ENCODE assay signal across 27 mouse cellular contexts in genomic region chr19:44024921-44025585, GRCm38 (mm10). TPM values are rescaled to one million over a fixed set of nuclear protein-coding genes. Genes with fewer than 3 reads are reported as not detected.
DNase-seq lines count a peak whose midpoint lies in the region; ATAC-seq and TF ChIP-seq lines count a peak whose summit lies in the region.
"Had no signal": no experiment of that assay in that cellular context is flagged by ENCODE, and none has a peak within 500 bp of the region (broad histone marks: within the 10 kb centered on the region; RNA-seq: fewer than 3 reads in every experiment).

No protein-coding gene starts in this region.

- no peak overlapping the region for H3K27ac ChIP-seq in kidney, embryonic 16.5 days (ENCODE audit: low read length)
- H3K27ac ChIP-seq in intestine, postnatal 0 days (ENCODE audit: low read depth, low read length): no peak overlapping the region
- H3K27ac ChIP-seq: heart, embryonic 15.5 days; hindbrain, embryonic 14.5 days; limb, embryonic 12.5 days; liver, embryonic 13.5 days; midbrain, embryonic 12.5 days had no signal

- 0 out of 2 replicates have a peak, but pooled peaks cover 3% of the 10 kb centered on the region for H3K9me3 ChIP-seq in kidney, embryonic 16.5 days (ENCODE audit: low read length)
- no peaks in the 10 kb centered on the region for H3K9me3 ChIP-seq in intestine, postnatal 0 days (ENCODE audit: control insufficient read depth)
- H3K9me3 ChIP-seq: heart, embryonic 15.5 days; limb, embryonic 12.5 days; liver, embryonic 13.5 days; midbrain, embryonic 12.5 days had no signal

- H3K4me1 ChIP-seq in kidney, embryonic 16.5 days (ENCODE audit: insufficient read depth, low read length): peaks cover 5% of the 10 kb centered on the region
- H3K4me1 ChIP-seq in intestine, postnatal 0 days (replicated peaks; ENCODE audit: control insufficient read depth, insufficient read depth, low read length): peaks cover 4% of the 10 kb centered on the region
- H3K4me1 ChIP-seq: heart, embryonic 15.5 days; limb, embryonic 12.5 days; liver, embryonic 13.5 days; midbrain, embryonic 12.5 days had no signal

- H3K27me3 ChIP-seq in kidney, embryonic 16.5 days (ENCODE audit: insufficient read depth, low read length): no peaks in the 10 kb centered on the region
- no peaks in the 10 kb centered on the region for H3K27me3 ChIP-seq in intestine, postnatal 0 days (replicated peaks; ENCODE audit: control insufficient read depth, insufficient read depth, low read length)
- H3K27me3 ChIP-seq: heart, embryonic 15.5 days; limb, embryonic 12.5 days; liver, embryonic 13.5 days; midbrain, embryonic 12.5 days had no signal

- no peak overlapping the region for H3K9ac ChIP-seq in kidney, embryonic 16.5 days (replicated peaks; ENCODE audit: low read length)
- no peak overlapping the region for H3K9ac ChIP-seq in intestine, postnatal 0 days (ENCODE audit: low read depth, low read length)
- H3K9ac ChIP-seq: forebrain, postnatal 0 days; heart, embryonic 15.5 days; hindbrain, embryonic 14.5 days; limb, embryonic 12.5 days; liver, embryonic 13.5 days; midbrain, embryonic 12.5 days had no signal

- H3K36me3 ChIP-seq in kidney, embryonic 16.5 days (ENCODE audit: insufficient read depth, low read length): no peaks in the 10 kb centered on the region
- H3K36me3 ChIP-seq in intestine, postnatal 0 days (ENCODE audit: control insufficient read depth, insufficient read depth): no peaks in the 10 kb centered on the region
- H3K36me3 ChIP-seq: heart, embryonic 15.5 days; limb, embryonic 12.5 days; liver, embryonic 13.5 days; midbrain, embryonic 12.5 days had no signal

- no peak for ATAC-seq in kidney, embryonic 16.5 days (ENCODE audit: low FRiP score, low TSS enrichment)
- ATAC-seq in intestine, postnatal 0 days: peak; percentile 87
- ATAC-seq in erythroblast, adult 5-6 weeks (replicated peaks; ENCODE audit: low FRiP score, poor library complexity, severe bottlenecking): no peak
- ATAC-seq: forebrain, postnatal 0 days; inflammation-experienced regulatory T-cells, adult 6 months had no signal

- no peak overlapping the region for H3K4me3 ChIP-seq in kidney, embryonic 16.5 days (ENCODE audit: low read length)
- no peak overlapping the region for H3K4me3 ChIP-seq in intestine, postnatal 0 days (ENCODE audit: low read depth, low read length)
- H3K4me3 ChIP-seq: heart, embryonic 15.5 days; limb, embryonic 12.5 days; liver, embryonic 13.5 days; midbrain, embryonic 12.5 days had no signal

- 85% methylated on average over 13 of the region's 13 CpGs for WGBS in kidney, embryonic 16.5 days
- 52% methylated on average over 13 of the region's 13 CpGs for WGBS in intestine, postnatal 0 days

- DNase-seq in adrenal gland, adult (ENCODE audit: inconsistent age in 2 of 2, low spot score in 1 of 2): peak; percentile 58 to 85
- no peak for DNase-seq in adrenal gland, postnatal 4 days (ENCODE audit: low spot score in 2 of 2)
- DNase-seq in kidney, postnatal 36 days: peak; percentile 24 to 46
- DNase-seq in adrenal gland, postnatal 14 days: peak; percentile 29
- DNase-seq in right cerebral cortex, postnatal 25 days: no peak
- DNase-seq: cerebellum, adult 9-10 months; forebrain, postnatal 0 days; gastrocnemius, postnatal 14 days; heart, postnatal 4 days; layer of hippocampus, postnatal 36 days; liver, embryonic 13.5 days; lung, adult 2 months; lung, postnatal 14 days had no signal

- no peak for TF ChIP-seq CTCF in intestine, postnatal 0 days (IDR thresholded peaks at IDR 0.05; ENCODE audit: low read depth)

- no peak overlapping the region for H3K4me2 ChIP-seq in kidney, embryonic 16.5 days (replicated peaks; ENCODE audit: low read depth, low read length)
- no peak overlapping the region for H3K4me2 ChIP-seq in intestine, postnatal 0 days (replicated peaks; ENCODE audit: low read depth)
- H3K4me2 ChIP-seq: heart, embryonic 15.5 days; hindbrain, embryonic 14.5 days; limb, embryonic 12.5 days; liver, embryonic 13.5 days; midbrain, embryonic 12.5 days had no signal

RNA-seq across cellular contexts. Expression of gene Cyp2c23, which starts 4.0 kb away (rescaled TPM):
- total RNA-seq in adrenal gland, postnatal 4 days (2021): 10 to 100 TPM in 1 of 2 experiments, under 1 TPM in 1; 0.90 to 16.8 TPM
- 0.58 and 0.60 TPM in 2 replicates for polyA plus RNA-seq in kidney, embryonic 16.5 days (2015; fragmentation: Nextera tagmentation; extraction: Ambion mirVana)
- total RNA-seq in adrenal gland, postnatal 14 days (2021): 1.1 and 21.3 TPM in 2 replicates
- polyA plus RNA-seq in intestine, postnatal 0 days (2015; fragmentation: Nextera tagmentation; extraction: Ambion mirVana): 2.7 and 4.0 TPM in 2 replicates
- total RNA-seq in erythroblast, adult 5-6 weeks (2015; ENCODE audit: low replicate concordance): not detected in 2 replicates
- not detected in 2 replicates for total RNA-seq in erythroblast, adult 5-6 weeks (2017; ENCODE audit: low replicate concordance)
- total RNA-seq: forebrain, postnatal 0 days; gastrocnemius, postnatal 14 days; heart, adult 8-10 months; heart, postnatal 4 days; layer of hippocampus, adult 18-20 months; layer of hippocampus, postnatal 36 days; megakaryocyte, adult 5-6 weeks; neutrophil, adult 5-6 weeks had no signal
- polyA plus RNA-seq: embryonic facial prominence, embryonic 11.5 days; forebrain, embryonic 11.5 days; forebrain, postnatal 0 days; heart, embryonic 15.5 days; hindbrain, embryonic 14.5 days; inflammation-experienced regulatory T-cells, adult 6 months; midbrain, embryonic 12.5 days had no signal

RNA-seq across cellular contexts. Expression of gene Cpn1, which starts 38.7 kb away (rescaled TPM):
- total RNA-seq in adrenal gland, postnatal 4 days (2021): 10 to 100 TPM; 15.0 to 17.9 TPM
- polyA plus RNA-seq in kidney, embryonic 16.5 days (2015; fragmentation: Nextera tagmentation; extraction: Ambion mirVana): 80.6 and 81.5 TPM in 2 replicates
- total RNA-seq in adrenal gland, postnatal 14 days (2021): 0.86 and 23.9 TPM in 2 replicates
- polyA plus RNA-seq in intestine, postnatal 0 days (2015; fragmentation: Nextera tagmentation; extraction: Ambion mirVana): 14.3 and 18.7 TPM in 2 replicates
- not detected in 2 replicates for total RNA-seq in erythroblast, adult 5-6 weeks (2015; ENCODE audit: low replicate concordance)
- total RNA-seq in erythroblast, adult 5-6 weeks (2017; ENCODE audit: low replicate concordance): not detected in 2 replicates
- total RNA-seq: gastrocnemius, postnatal 14 days; heart, postnatal 4 days; neutrophil, adult 5-6 weeks had no signal
- polyA plus RNA-seq: embryonic facial prominence, embryonic 11.5 days; inflammation-experienced regulatory T-cells, adult 6 months had no signal

RNA-seq across cellular contexts. Expression of gene Erlin1, which starts 44.5 kb away (rescaled TPM):
- 10 to 100 TPM; 19.8 to 21.2 TPM for total RNA-seq in adrenal gland, postnatal 4 days (2021)
- polyA plus RNA-seq in kidney, embryonic 16.5 days (2015; fragmentation: Nextera tagmentation; extraction: Ambion mirVana): 57.7 and 58.1 TPM in 2 replicates
- total RNA-seq in adrenal gland, postnatal 14 days (2021): 18.4 and 20.0 TPM in 2 replicates
- polyA plus RNA-seq in intestine, postnatal 0 days (2015; fragmentation: Nextera tagmentation; extraction: Ambion mirVana): 21.0 and 24.3 TPM in 2 replicates
- 10.0 and 16.1 TPM in 2 replicates for total RNA-seq in erythroblast, adult 5-6 weeks (2015; ENCODE audit: low replicate concordance)
- total RNA-seq in erythroblast, adult 5-6 weeks (2017; ENCODE audit: low replicate concordance): 7.5 and 8.9 TPM in 2 replicates

Comparison
In these comparisons a context has a peak if more than half of its experiments do, and no peak if none do; other contexts are left out.
1. DNase-seq: peak in adrenal gland, adult (2 of 2), kidney, postnatal 36 days (2 of 2) and adrenal gland, postnatal 14 days (single experiment); none in adrenal gland, postnatal 4 days (0 of 2) and right cerebral cortex, postnatal 25 days (single experiment).